Mouse (Mus musculus) splenic B cell, adult 2 months (primary cell): ENCODE measurements at regions not wholly inside any gene's neighbourhood (a gene's known extent, or its start where the extent isn't known, plus 50 kb on each side); places are given as distances from the start of the nearest gene placed in this dataset.

Experiments
- DNase-seq: peaks from one replicate; pipeline ENCODE4 v3.0.0-alpha.2; 2011; ENCODE audit warnings: low read depth, low spot score
- H3K27me3 ChIP-seq: 2 replicates; pipeline ENCODE4 v1.6.1; 2012; ENCODE audit warnings: mild to moderate bottlenecking, low read length, moderate library complexity, mixed read lengths; ENCODE audit not compliant: control insufficient read depth, poor library complexity, insufficient read depth, severe bottlenecking
- H3K36me3 ChIP-seq: 2 replicates; pipeline ENCODE4 v1.6.1; 2012; ENCODE audit warnings: mild to moderate bottlenecking, low read length, moderate library complexity, mixed read lengths; ENCODE audit not compliant: control insufficient read depth, poor library complexity, insufficient read depth, severe bottlenecking

DNA sequence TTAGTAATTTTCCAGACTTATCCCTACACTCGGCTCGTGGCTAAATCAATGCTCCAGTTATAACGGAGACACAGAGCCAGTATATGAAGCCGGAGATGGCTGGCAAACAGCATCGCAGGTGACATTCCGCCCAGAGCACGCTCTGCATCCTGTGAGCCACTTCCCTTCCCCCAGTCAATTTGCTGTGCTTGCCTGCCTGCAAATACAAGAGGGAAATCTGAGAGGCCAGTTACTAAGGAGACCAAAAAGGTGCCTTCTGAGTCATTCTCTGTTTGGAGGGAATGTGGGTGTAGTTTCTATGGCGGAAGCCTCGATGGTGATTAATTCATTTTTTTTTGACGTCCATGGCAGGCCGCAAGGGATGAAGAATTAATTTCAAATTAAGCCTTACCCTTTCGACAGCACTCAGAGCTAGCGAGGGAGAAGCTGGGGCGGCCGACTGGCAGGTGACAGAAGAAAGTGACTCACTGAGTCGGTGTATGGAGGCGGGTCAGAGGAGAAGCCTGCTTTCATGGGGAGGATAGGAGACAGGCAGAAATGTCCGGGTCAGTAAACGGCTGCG, 159.5 kb upstream of the Fndc3a start:
- H3K36me3 ChIP-seq: no peaks in the 10 kb centered on the region
- no peaks in the 10 kb centered on the region for H3K27me3 ChIP-seq
- DNase-seq: no peak

DNA sequence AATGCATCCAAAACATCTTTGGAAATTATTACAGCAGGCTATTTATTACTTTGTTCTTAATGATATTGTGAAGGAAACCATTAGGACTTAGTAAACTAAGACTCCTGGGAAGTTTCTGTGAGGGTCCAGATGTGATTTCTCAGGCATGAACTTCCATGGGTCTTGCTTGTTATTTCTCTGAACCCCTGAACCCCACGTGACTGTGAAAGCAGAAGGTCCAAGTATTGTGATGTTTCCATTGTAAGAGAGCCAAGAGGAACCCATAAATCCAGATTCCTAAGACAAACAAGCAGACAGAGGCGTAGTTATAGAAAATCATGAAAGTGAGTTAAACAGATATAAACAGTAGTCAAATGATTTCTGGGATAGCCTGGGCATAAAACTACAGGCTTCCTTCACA, 157.1 kb upstream of the Fndc3a start:
- H3K36me3 ChIP-seq: no peaks in the 10 kb centered on the region
- DNase-seq: no peak
- H3K27me3 ChIP-seq: no peaks in the 10 kb centered on the region

DNA sequence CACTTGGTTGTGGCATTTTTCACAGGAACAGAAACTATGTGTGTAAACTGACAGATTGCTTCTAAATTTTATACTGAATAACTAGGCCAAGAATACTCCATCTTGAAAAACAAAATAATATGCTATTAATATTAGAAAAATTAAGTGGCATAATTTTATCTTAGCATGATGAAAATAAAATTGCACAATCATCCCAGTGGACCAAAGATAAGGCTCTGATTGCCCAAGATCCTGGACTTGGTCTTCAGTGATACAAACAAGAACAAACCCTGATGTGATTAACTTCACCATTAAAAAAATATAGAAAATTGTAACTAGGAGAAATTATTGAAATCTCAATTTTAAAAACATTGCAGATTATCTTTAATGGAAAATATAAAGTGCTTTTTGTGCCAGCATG, 155.7 kb upstream of the Fndc3a start:
- DNase-seq: no peak
- H3K27me3 ChIP-seq: no peaks in the 10 kb centered on the region
- no peaks in the 10 kb centered on the region for H3K36me3 ChIP-seq

DNA sequence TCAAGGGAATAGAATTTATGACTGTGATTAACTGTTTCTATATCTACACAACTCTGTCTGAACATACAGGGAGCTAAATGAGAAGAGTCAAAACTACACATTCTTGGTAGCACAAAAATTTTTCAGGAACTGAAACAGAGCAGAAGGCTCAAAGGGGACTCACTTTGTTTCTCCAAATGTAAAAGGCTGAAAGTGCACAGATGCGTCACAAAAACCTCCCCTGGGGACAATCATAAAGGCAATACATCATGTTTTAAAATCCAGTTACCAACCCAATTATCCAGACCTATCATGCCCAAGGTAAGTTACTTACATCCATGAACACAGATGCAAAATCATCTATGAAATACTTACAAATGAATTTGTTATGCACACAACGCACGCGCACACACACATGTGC, 155.0 kb upstream of the Fndc3a start:
- DNase-seq: peak; percentile 62
- no peaks in the 10 kb centered on the region for H3K36me3 ChIP-seq
- H3K27me3 ChIP-seq: no peaks in the 10 kb centered on the region

DNA sequence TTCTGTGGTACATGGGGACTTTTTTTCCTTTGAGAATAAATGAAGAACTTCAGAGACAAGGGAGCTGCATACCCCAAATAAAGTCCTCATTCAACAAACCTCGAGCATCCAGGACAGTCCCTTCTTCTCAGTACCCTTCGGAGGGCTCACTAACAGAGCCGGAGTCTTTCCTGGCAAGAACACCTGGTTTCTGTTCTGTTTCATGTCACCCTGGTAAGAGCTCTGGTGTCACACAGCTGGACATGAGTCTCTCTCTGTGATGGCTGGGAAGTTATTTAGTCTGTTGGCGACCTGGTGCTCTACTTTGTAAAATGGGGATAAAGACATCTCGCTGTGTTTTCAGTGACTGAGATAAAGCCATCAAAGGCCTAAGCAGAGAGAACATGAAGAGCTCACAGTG, 154.3 kb upstream of the Fndc3a start:
- no peak for DNase-seq
- Histone ChIP-seq H3K27me3 (no peaks in the 10 kb centered on the region), H3K36me3 (no peaks in the 10 kb centered on the region)

DNA sequence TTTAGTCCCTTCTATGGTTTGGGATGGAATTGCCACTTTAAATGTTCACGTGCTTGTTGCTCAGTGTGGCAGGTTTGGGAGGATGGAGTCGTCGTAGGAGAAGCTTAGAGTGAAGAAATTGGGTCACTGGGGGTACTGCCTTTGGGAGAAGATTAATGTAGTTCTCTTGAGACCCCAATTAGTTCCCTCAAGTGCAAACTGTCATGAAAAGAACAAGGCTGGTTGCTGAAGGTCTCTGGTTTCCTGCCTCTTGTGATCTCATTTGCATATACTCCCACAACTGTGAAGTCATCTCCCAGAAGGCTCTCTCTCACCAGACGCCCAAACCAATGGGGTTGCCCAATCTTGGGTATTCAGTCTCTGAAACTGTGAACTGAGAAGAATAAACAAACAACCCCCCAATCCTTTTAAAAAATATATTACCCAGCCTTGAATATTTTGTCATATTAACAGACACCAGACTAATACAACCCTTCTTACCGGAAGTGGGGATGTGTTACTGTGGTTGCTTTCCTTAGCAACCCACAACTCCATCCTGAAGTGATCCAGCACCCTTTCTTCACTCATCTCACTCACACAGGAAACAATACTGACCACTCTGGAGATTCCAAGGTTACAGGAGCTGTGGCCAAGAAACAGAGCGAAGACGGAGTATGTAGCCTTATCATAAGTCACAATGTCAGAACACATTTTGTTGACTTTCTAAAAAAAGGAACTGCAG, 153.2 kb upstream of the Fndc3a start:
- DNase-seq: peak; percentile 45
- Histone ChIP-seq H3K36me3 (no peaks in the 10 kb centered on the region), H3K27me3 (no peaks in the 10 kb centered on the region)

DNA sequence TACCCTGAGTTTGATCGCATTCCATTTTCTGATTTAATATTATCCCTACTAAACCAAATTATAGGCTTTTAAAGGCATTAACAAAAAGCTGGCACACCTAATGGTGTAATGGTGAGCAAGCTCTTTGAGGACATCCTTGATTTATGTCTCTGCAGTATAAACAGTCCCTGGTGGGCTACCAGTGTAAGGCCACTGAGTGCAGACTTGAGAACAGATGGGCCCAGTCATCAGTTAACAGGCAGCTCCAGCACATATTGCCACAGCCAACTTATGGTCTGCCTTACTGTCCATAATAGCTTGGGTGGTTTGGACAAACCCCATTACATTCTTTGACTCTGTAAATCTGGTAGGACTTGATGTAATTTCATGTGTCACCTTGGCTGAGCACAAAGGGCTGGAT, 144.4 kb upstream of the Fndc3a start:
- no peaks in the 10 kb centered on the region for H3K36me3 ChIP-seq
- DNase-seq: no peak
- H3K27me3 ChIP-seq: no peaks in the 10 kb centered on the region

DNA sequence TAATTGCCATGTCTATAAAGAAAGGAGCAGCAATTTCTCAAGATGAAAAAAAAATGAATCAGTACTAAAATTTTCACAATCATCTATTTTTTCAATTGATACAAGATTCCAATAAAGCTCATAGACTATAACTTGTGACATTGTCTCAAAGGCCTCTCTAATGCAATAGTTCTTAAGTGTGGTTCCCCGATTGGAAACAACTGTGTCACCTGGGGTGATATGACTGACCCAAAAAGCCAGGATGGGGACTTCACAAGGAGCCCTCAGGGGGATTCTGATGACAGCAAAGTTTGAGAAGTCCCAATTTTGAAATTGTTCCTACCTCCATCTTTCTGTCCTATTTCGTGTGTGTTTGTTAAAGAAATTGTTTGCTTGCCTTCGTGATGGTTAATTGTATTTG, 143.3 kb upstream of the Fndc3a start:
- no peak for DNase-seq
- H3K27me3 ChIP-seq: no peaks in the 10 kb centered on the region
- H3K36me3 ChIP-seq: no peaks in the 10 kb centered on the region

DNA sequence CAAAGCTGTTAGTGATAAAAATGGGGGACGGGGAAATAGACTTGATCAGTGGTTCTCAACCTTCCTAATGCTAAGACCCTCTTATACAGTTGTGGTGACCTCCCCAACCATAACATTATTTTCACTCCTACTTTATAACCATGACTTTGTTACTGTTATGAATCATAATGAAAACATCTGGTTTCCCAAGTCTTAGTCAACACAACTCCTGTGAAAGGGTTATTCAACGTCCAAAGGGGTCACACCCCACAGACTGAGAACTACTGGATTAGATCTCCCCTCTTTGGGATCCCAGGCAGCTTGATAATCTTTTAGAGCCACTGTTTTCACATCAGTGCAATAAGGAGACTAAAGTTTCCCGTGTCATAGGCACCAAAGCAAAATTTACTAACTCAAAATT, 141.1 kb upstream of the Fndc3a start:
- H3K27me3 ChIP-seq: no peaks in the 10 kb centered on the region
- no peak for DNase-seq

DNA sequence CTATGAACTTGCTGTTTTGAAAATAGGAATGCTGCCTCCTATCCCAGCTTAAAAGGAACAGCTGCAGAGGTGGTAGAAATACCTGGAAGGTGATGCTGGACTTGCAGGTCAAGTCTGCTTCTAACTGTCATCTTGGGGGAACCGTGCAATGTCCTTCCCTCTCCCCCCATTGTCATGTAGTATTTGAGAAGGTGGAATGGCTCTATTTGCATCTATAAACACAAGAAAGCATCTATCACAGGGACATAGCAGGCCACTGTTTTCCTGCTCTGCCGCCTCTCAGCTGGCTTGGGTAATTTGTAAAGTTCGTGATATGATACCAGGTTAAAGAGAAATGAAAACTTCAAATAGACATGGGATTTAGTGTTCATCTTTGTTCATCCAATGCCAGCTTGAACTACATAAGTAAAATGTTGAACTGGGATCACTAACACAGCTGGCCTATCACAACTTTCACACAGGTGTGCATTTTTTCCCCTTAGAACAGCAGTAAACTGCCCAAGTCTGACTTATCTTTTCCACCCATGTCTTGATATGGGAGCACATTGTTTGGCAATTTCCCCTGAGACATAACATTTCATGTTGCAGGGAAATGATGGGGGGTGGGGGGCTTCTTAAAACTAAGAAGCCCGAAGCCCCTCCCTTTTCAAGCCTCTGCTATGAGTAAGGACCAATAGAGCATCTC, 138.6 kb upstream of the Fndc3a start:
- no peak for DNase-seq
- Histone ChIP-seq H3K36me3 (no peaks in the 10 kb centered on the region), H3K27me3 (no peaks in the 10 kb centered on the region)

More for the DNA sequence above, 141.1 kb upstream of the Fndc3a start:
- H3K36me3 ChIP-seq: no peaks in the 10 kb centered on the region

DNA sequence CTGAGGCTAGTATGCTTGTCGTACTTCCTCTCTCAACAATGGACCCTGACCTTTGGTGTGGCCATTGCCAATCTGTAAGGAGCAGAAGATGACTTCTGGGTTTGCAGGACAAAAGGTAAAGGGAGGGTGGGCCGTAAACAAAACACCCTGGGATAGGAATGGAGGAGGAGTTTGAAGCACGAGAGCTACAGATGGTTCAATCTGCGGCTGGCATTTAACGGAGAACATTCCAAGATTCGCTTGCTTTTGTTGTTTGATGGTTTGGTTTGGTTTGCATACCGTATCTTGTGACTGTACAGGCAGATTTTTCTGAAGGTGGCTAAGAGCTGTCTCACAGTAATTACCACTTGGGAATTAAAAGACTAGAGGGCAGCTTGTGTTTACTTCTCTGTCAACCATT, 137.7 kb upstream of the Fndc3a start:
- H3K27me3 ChIP-seq: no peaks in the 10 kb centered on the region
- no peaks in the 10 kb centered on the region for H3K36me3 ChIP-seq
- DNase-seq: no peak

DNA sequence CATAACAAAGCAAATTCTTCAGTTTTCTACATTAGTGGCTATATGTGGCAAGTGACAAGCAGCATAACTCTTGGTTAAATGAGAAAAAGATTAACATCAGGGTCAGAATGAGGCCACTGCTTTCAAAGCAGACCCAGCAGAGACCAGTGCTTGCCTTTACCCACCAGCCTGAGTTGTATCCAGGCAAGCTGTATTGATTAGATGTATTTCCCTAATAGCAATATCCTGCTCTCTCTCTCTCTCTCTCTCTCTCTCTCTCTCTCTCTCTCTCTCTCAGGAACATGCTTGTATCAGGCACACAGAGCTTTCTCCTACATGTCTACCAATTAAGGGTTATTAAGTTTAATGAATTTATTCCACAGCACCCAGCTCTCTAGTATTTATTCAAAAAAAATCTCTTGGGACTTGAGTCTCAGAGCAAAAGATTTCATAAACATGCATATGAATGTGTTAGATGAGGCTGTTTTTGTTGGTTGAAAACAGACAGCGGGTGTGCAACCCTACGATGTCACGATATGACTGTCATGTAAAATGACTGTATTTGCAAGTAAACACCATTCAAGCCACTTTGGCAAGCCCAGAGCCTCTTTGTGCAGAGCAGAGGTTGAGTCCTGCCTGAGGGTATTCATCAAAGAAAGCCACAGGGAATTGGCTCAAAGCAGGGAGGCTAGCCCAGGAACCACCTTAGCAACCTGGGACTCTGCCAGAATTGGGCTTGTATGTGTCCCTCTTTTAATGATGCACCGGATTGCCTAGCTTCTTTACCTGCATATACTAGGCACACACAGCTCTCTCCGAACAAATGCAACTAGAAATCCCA, 136.0 kb upstream of the Fndc3a start:
- Histone ChIP-seq H3K36me3 (no peaks in the 10 kb centered on the region), H3K27me3 (no peaks in the 10 kb centered on the region)
- DNase-seq: no peak

DNA sequence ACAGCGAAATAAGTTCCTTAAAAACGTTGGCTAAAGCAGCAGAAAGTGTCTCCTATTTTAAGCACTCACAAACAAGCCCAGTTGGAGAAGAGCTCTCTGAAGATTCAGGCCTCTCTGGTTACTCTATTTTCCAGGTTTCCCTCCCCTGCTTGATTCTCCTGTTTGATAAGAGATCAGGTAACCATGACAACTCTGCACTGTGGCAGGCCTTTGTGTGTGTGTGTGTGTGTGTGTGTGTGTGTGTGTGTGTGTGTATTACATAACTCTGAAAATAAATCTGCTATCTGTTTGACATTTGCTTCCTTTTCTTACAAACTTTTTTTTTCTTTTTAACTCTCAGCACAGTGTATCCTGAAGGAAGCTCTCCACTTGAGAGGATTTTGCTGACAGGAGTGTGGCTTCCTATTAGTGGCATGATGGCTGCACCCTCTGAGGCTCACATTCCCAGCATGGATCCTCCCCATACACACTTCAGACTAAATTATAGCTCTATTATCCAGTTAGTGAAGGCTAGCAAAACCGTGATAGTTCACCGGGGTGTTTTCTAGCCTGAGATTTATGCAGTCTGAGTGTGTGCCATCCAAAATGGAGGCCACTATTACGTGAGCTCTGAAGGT, 135.1 kb upstream of the Fndc3a start:
- Histone ChIP-seq H3K36me3 (no peaks in the 10 kb centered on the region), H3K27me3 (no peaks in the 10 kb centered on the region)
- DNase-seq: no peak

DNA sequence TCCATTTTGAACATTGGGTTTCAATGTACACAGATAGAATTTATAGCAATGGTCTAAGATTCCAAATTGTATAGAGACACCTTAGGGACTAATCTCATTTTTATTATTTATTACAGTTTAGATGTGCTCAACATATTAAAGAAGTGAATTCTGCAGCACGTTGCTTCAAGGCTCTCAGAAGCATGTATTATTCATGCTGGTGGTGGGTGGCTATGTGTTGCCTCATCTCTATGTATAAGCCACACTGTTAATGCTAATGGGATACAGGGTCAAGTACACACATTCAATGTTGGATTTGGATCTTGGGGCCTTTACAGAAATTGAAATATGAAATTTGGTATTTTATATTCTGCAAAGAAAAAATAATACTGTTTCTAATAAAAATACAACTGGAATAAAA, 131.9 kb upstream of the Fndc3a start:
- no peak for DNase-seq
- H3K36me3 ChIP-seq: no peaks in the 10 kb centered on the region

More for the DNA sequence above, 131.9 kb upstream of the Fndc3a start:
- H3K27me3 ChIP-seq: no peaks in the 10 kb centered on the region
